Mouse (Mus musculus) embryonic facial prominence, embryonic 12.5 days (tissue): ENCODE measurements around the gene Vmn1r231. TPM values are rescaled to one million over a fixed set of nuclear protein-coding genes. Genes with fewer than 3 reads are reported as not detected.
A peak's percentile ranks its signal among the peaks of the same experiment; 100 is the strongest.

Experiments
- ATAC-seq: fragments of 200-750 bp; cut with Nextera tagmentation; 2 replicates; pipeline ENCODE4 v1.8.0; 2017; ENCODE audit not compliant: insufficient number of reproducible peaks, insufficient read depth, low FRiP score, low TSS enrichment
- H3K27ac ChIP-seq: fragments of 300-500 bp; sonication (generic); 2 replicates; pipeline ENCODE4 v1.5.1; 2016; ENCODE audit warnings: mild to moderate bottlenecking
- H3K27me3 ChIP-seq: fragments of 300-500 bp; sonication (generic); 2 replicates; pipeline ENCODE4 v1.6.1; 2016; ENCODE audit warnings: mild to moderate bottlenecking, moderate library complexity
- H3K36me3 ChIP-seq: fragments of 300-500 bp; sonication (generic); 2 replicates; pipeline ENCODE4 v1.6.1; 2016; ENCODE audit warnings: mild to moderate bottlenecking
- H3K4me1 ChIP-seq: fragments of 300-500 bp; sonication (generic); 2 replicates; pipeline ENCODE4 v1.6.1; 2016
- H3K4me2 ChIP-seq: fragments of 300-500 bp; sonication (generic); replicated peaks from 2 replicates; pipeline ENCODE4 v1.6.1; 2016; ENCODE audit warnings: mild to moderate bottlenecking, moderate library complexity
- H3K4me3 ChIP-seq: fragments of 300-500 bp; sonication (generic); 2 replicates; pipeline ENCODE4 v1.5.1; 2016; ENCODE audit warnings: mild to moderate bottlenecking
- H3K9ac ChIP-seq: fragments of 300-500 bp; sonication (generic); 2 replicates; pipeline ENCODE4 v1.6.1; 2016; ENCODE audit warnings: mild to moderate bottlenecking, moderate library complexity
- H3K9me3 ChIP-seq: fragments of 300-500 bp; sonication (generic); 2 replicates; pipeline ENCODE4 v1.6.1; 2016; ENCODE audit warnings: mild to moderate bottlenecking, moderate library complexity
- WGBS: fragments of 180-500 bp; shearing (Covaris S2); methylation state at CpG from one replicate; pipeline ENCODE4 v1.1.7; 2016; 5-methylcytosine and 5-hydroxymethylcytosine counted together
- polyA plus RNA-seq: library from polyadenylated mRNA; unstranded; fragments of >200 nt; fragmentation: Nextera tagmentation; extraction: Ambion mirVana; gene quantifications from 2 replicates; pipeline ENCODE4 v1.2.1, GENCODE M21; 2016

Vmn1r231 gene
- polyA plus RNA-seq = not detected in 2 replicates

GRCm38 (mm10) chr17:20904991-20905390 is at the start of gene Vmn1r231:
Vmn1r231 (minus strand) TSS chr17:20905091.
- Histone ChIP-seq H3K9me3 (no peaks in the 10 kb centered on the region), H3K4me2 (no peak within 1 kb of the TSS), H3K27ac (no peak within 1 kb of the TSS), H3K4me1 (no peaks in the 10 kb centered on the region), H3K36me3 (no peaks in the 10 kb centered on the region), H3K27me3 (no peaks in the 10 kb centered on the region), H3K9ac (no peak within 1 kb of the TSS), H3K4me3 (no peak within 1 kb of the TSS)
- no peak for ATAC-seq
- WGBS = 58% methylated on average over 2 of the region's 2 CpGs

GRCm38 (mm10) chr17:20946636-20947035 is 41.7 kb upstream of the Vmn1r231 start:
- ATAC-seq = no peak
- Histone ChIP-seq H3K4me3 (peak overlapping the region; percentile 80), H3K4me2 (peak overlapping the region; percentile 63), H3K9ac (peak overlapping the region; percentile 80), H3K36me3 (peaks cover 6% of the 10 kb centered on the region), H3K4me1 (peaks cover 12% of the 10 kb centered on the region), H3K27me3 (no peaks in the 10 kb centered on the region), H3K27ac (no peak overlapping the region), H3K9me3 (no peaks in the 10 kb centered on the region)

- H3K9me3 ChIP-seq = no peaks in the 10 kb centered on the region
- H3K27me3 ChIP-seq = no peaks in the 10 kb centered on the region
- ATAC-seq = no peak
Observed at GRCm38 (mm10) chr17:20946026-20946565, 41.2 kb upstream of the Vmn1r231 start.

GRCm38 (mm10) chr17:20944985-20945891 is 40.3 kb upstream of the Vmn1r231 start, which contains the start of gene Ppp2r1a:
Ppp2r1a (plus strand) TSS chr17:20945311.
- H3K4me2 ChIP-seq = peak within 1 kb of the TSS; percentile 63
- peaks cover 12% of the 10 kb centered on the region for H3K4me1 ChIP-seq
- ATAC-seq = peak; percentile 99
- H3K9ac ChIP-seq = peak within 1 kb of the TSS; percentile 80
- no peaks in the 10 kb centered on the region for H3K36me3 ChIP-seq
- peak within 1 kb of the TSS; percentile 94 for H3K27ac ChIP-seq
- no peaks in the 10 kb centered on the region for H3K9me3 ChIP-seq
- no peaks in the 10 kb centered on the region for H3K27me3 ChIP-seq
- peak within 1 kb of the TSS; percentile 80 for H3K4me3 ChIP-seq
- whole genome bisulfite sequencing = under 1% methylated on average over 69 of the region's 69 CpGs

More at GRCm38 (mm10) chr17:20946026-20946565, 41.2 kb upstream of the Vmn1r231 start:
- H3K9ac ChIP-seq = peak overlapping the region; percentile 80
- peak overlapping the region; percentile 94 for H3K27ac ChIP-seq
- H3K4me1 ChIP-seq = peaks cover 12% of the 10 kb centered on the region
- H3K4me2 ChIP-seq = peak overlapping the region; percentile 63
- 1% methylated on average over 13 of the region's 13 CpGs for WGBS
- peak overlapping the region; percentile 80 for H3K4me3 ChIP-seq
- H3K36me3 ChIP-seq = 0 out of 2 replicates have a peak, but pooled peaks cover under 1% of the 10 kb centered on the region

- no peak for ATAC-seq
Observed at GRCm38 (mm10) chr17:20944226-20944625, 39.3 kb upstream of the Vmn1r231 start.

GRCm38 (mm10) chr17:20919614-20920013 is 14.7 kb upstream of the Vmn1r231 start, which contains the start of gene Vmn1r232:
Vmn1r232 (minus strand) TSS chr17:20919714.
- Histone ChIP-seq H3K9me3 (no peaks in the 10 kb centered on the region), H3K27ac (no peak within 1 kb of the TSS), H3K4me1 (no peaks in the 10 kb centered on the region), H3K27me3 (no peaks in the 10 kb centered on the region), H3K4me3 (no peak within 1 kb of the TSS), H3K36me3 (no peaks in the 10 kb centered on the region), H3K9ac (no peak within 1 kb of the TSS), H3K4me2 (no peak within 1 kb of the TSS)
- ATAC-seq = no peak
- WGBS = 54% methylated on average over 1 of the region's 1 CpGs

More at GRCm38 (mm10) chr17:20944226-20944625, 39.3 kb upstream of the Vmn1r231 start:
- H3K36me3 ChIP-seq = no peaks in the 10 kb centered on the region
- H3K27ac ChIP-seq = peak overlapping the region; percentile 94
- WGBS = 45% methylated on average over 3 of the region's 3 CpGs
- H3K4me1 ChIP-seq = peaks cover 12% of the 10 kb centered on the region
- H3K4me2 ChIP-seq = peak overlapping the region; percentile 51
- H3K27me3 ChIP-seq = no peaks in the 10 kb centered on the region
- H3K4me3 ChIP-seq = peak overlapping the region; percentile 80
- no peaks in the 10 kb centered on the region for H3K9me3 ChIP-seq
- H3K9ac ChIP-seq = 0 out of 2 replicates have a peak overlapping the region, but pooled peaks have one; percentile 58

- Histone ChIP-seq H3K27me3 (no peaks in the 10 kb centered on the region), H3K4me1 (no peaks in the 10 kb centered on the region), H3K27ac (no peak within 1 kb of the TSS), H3K36me3 (no peaks in the 10 kb centered on the region), H3K4me2 (no peak within 1 kb of the TSS), H3K9me3 (peaks cover 3% of the 10 kb centered on the region; the same call in 1 of the 2 replicates), H3K9ac (no peak within 1 kb of the TSS), H3K4me3 (no peak within 1 kb of the TSS)
- WGBS = 13% methylated on average over 1 of the region's 1 CpGs
- no peak for ATAC-seq
Observed at GRCm38 (mm10) chr17:20840144-20840543, 64.7 kb downstream of the Vmn1r231 start, which contains the start of gene Vmn1r230. Vmn1r230 (plus strand) TSS chr17:20840444.

Other genes with a start within 250 kb of the Vmn1r231 start
- not detected in 2 replicates for gene Vmn1r226, start 222.2 kb downstream of the Vmn1r231 start, polyA plus RNA-seq
- not detected in 2 replicates for gene Vmn1r227, start 175.2 kb downstream of the Vmn1r231 start, polyA plus RNA-seq
- gene Vmn1r228, start 118.9 kb downstream of the Vmn1r231 start, polyA plus RNA-seq = not detected in 2 replicates
- not detected in 2 replicates for gene Vmn1r229, start 93.5 kb downstream of the Vmn1r231 start, polyA plus RNA-seq
- gene Vmn1r230, start 64.6 kb downstream of the Vmn1r231 start, polyA plus RNA-seq = not detected in 2 replicates
- not detected in 2 replicates for gene Vmn1r232, start 14.6 kb upstream of the Vmn1r231 start, polyA plus RNA-seq
- 402 and 407 TPM in 2 replicates for gene Ppp2r1a, start 40.2 kb upstream of the Vmn1r231 start, polyA plus RNA-seq
- gene Vmn1r233, start 91.4 kb upstream of the Vmn1r231 start, polyA plus RNA-seq = not detected in 2 replicates
- gene Zfp160, start 103.8 kb upstream of the Vmn1r231 start, polyA plus RNA-seq = 20.5 and 20.9 TPM in 2 replicates